Mouse (Mus musculus) heart, postnatal 14 days (tissue): ENCODE data around the gene Sp3. TPM values are rescaled to one million over a fixed set of nuclear protein-coding genes. Genes with fewer than 3 reads are reported as not detected.
"Not testable (repeated sequence)": the region's sequence is repeated elsewhere in the genome, so short reads cannot be mapped to it uniquely, and the experiment has no call there.

ENCODE experiments used
- DNase-seq, 2 experiments: peaks; one replicate each; pipeline ENCODE4 v3.0.0; 2021 to 2022
- intact Hi-C: fragments of 180-260 bp; cut with DNase I; formaldehyde crosslinking; loops from one replicate; pipeline ENCODE4 v1.15.1; 2025
- total RNA-seq, 2 experiments: library from RNA; stranded (reverse); gene quantifications; 2 replicates each; pipeline ENCODE4 v1.2.3; 2021

The Sp3 gene
- total RNA-seq, 2 experiments from 2014 or later, result 43.8 TPM

DNA sequence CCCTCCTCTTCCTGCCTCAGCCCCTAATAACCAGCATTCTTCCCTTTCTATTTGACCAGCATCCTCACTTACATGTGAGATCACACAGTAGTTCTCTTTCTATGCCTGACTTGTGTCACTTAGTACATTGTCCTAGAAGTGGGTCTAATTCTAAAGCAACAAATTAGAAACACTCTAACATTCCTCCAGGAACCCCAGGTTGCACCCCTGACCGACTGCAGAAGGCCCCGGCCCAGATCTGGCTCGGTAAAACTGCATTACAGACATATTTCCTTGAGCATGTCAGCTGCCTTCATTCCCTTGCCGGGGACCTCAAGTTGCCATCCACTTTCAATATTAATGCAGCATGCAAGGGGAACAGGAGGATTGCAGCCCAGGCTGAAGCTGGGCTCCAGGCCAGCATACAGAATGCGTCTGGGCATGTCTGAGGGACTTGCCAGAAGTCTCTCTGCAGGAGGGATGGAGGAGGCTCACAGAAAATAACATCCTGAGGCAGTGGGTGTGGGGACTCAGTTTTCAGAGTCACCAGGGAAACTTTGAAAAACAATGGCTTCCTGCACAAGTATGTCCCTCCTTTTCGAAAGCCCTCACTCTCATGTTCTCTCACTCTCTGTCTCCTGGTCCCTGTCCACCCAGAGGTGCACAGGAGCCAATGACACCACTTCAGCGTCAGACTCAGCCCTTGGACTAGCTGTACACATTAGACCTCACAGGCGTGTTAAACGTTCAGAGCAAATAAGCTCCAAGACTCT lies 15.3 kb upstream of the Sp3 start:
- DNase-seq, result peak; percentile 65 to 72
- intact Hi-C loops, result loop anchor here (2.0 kb wide), 1 partner anchor 13 kb away; no protein-coding TSS in a partner anchor

DNA sequence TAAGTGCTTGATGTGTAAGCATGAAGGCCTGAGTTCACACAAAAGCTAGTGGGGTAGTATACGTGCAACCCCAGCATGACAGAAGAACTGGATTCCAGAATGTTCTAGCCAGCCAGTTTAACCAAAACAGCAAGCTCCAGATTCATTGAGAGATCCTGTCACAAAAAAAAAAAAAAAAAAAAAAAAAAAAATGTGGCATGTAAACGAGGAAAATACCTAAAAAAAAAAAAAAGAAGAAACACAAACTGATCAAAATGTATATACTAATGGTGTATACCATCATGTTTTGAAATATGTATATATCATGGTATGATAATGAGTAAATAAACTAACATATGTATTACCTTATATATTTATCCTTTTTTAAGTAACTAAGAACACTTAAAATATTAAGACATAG lies 13.9 kb upstream of the Sp3 start:
- intact Hi-C loops, result no loop called here
- DNase-seq, result no peak

DNA sequence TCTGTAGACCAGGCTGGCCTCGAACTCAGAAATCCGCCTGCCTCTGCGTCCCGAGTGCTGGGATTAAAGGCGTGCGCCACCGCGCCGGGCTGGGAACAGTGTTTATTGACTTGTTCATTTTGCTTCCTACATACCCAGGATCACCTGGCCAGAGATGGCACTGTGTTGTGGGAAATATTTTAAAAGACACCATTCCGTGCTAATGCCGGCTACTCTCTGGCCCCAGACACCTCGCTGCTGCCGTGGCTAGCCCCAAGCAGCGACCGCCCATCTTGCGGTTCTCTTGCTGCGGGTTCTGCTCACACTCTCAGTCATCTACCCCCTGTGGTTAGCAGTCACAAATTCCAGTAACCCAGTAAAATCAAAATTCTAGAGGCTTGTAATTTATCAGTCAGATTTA lies 12.3 kb upstream of the Sp3 start:
- no peak for DNase-seq

DNA sequence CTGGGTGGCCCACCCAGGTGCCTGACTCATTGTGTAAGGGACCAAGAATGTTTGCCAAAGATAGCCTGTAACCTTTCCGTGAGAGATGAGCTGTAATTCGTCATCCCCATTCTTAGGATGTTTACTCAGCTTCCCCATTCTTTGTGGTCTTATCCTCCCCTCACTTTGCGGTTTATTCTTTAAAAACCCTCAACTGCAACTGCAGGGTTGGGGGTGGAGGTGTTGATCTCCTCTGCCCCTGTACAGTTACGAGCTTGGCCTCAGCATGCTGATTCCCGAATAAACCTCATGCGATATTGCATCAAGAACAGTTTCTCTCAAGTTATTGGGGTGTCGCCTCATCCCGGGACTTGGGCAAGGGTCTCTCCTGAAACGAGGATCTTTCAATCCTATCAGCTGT lies 8.7 kb upstream of the Sp3 start:
- intact Hi-C loops, DNase-seq: not testable (repeated sequence)

More for the DNA sequence above, 12.3 kb upstream of the Sp3 start:
- intact Hi-C loops, result no loop called here

DNA sequence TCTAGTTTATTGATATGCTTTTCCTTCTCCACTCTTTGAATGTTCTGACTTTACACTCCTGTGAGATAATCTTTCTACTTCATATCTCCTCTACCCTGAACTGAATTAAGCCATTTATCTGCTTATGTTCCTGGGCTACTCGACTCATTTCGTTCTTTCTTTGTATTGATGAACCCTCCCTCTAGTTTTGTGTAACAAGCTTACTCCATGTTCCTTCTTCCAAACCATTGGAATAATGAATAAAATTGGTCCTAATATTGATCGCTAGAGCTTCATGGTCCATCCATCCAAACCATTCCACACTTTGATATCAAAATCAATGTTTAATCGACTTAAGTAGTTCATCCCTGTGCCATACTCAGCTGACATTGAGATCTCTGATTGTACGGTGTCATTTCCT lies 6.4 kb upstream of the Sp3 start, which contains the start of gene Gm11084:
Gm11084 (minus strand) TSS at position 101 of the 400 bp plus-strand sequence.
- DNase-seq, result no peak
- intact Hi-C loops, result no loop called here

DNA sequence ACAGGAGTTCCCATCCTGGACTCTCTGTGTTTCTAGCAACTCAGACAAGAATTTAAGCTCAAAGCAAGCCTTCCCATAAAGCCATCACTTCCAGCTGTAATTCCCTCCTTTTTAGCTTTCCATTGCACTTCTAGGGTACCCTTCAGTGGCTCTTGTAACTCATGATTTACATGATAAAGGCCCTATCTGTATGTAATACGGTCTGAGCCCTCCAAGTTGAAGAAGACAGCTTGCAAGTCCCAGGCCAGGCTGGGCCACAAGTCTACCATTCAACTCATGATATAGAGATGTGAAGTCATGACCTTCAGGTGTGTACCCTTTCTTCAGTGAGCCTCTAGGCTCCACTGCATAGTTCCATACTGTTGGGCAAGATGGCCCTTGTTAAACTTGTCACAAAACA lies 5.3 kb upstream of the Sp3 start:
- DNase-seq, result no peak
- intact Hi-C loops, result no loop called here

DNA sequence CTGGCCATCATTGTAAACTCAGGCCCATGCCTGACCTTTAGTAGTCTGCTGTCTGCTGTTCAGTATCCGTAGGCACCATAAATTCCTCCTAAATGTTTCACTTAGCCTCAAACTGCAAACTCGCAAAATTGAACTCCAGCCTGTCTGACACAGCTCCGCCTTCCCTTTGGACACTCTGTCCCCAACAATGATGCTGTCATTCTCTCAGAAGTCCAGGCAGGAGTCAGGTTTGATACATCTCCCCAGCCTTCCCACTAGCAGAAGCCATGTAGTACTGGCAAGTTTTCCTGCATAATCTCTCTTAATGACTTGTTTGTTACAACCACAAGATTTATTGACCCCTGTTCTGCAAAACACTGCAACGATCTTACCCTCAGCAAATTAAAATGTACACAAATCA lies 4.6 kb upstream of the Sp3 start:
- no peak for DNase-seq
- intact Hi-C loops, result loop anchor here (5.0 kb wide), 1 partner anchor 468 kb away; no protein-coding TSS in a partner anchor

DNA sequence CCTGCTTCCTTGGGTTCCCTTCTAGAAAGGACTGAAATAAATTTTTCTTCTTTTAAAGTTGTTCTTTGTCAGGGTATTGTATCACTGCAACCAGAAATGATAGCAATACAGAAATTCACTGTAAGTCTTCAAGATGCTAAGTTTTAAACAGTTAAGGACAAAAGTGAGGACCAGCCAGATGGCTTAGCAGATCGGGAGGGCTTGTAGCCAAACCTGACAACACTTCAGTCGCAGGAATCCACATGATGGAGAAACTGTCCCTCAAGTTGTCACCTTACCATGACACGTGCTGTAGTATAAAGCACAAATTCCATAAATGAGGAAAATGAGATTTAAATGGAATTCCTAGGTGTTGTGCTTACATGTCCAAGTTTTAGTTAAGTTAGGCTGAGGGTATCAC lies 3.0 kb upstream of the Sp3 start:
- DNase-seq, result no peak
- intact Hi-C loops, result loop anchor here (2.0 to 5.0 kb wide), 2 partner anchors 14 to 466 kb away; no protein-coding TSS in a partner anchor

DNA sequence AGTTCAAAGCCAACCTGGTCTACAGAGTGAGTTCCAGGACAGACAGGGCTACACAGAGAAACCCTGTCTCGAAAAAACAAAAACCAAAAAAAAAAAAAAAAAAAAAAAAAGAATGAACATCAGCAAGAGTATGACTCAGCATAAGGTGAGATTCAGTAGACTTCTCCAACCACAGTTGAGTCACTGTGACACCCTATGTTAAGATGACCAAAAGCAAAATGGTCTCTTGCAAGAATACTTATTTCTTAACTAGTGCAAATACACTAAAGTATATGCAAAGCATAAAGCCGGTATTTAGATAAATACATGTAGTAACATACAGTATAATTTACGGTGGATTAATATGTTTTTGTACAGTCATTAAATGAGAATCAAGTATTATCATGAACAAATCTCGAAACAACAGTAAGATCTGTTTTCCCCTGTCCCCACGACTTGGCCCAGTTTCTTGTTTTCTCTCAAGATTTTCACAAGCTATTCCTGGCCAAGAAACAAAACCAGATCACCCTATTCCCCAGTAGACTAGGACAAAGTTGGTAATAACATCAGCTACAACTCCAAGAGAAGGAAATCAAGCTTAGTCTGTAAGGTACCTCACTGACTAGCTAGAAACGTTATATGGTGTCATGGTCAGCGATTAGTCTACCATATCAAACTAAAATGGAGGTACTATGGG lies 2.0 kb upstream of the Sp3 start:
- DNase-seq, result no peak
- intact Hi-C loops, result loop anchor here (2.0 to 5.0 kb wide), 2 partner anchors 15 to 465 kb away; no protein-coding TSS in a partner anchor

DNA sequence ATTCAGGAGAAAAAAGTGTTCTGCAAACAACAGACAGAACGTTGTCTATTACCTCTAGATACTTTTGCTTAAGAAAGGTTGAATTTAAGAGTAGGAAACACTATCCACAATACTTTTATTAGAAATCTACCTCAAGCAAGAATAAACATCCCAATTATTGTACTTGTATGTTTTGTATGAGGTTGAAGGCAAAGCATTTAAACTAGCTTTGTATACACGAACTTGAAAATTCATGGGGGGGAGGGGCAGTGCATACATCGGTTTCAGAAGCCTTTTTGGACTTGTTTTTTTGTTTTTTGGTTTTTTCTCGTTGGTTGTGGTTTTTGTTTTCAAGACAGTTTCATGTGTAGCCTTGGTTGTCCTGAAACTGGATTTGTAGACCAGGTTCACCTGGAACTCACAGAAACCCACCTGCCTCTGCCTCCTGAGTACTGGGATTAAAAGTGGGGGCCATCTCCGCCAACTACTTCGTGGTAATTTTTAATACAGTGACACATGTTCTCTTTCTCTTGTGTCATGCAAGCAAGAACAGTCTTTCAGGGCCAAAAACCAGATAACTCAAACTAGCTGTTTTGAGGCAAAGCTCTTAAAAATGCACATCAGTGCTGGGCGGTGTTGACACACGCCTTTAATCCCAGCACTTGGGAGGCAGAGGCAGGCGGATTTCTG lies 1.3 kb upstream of the Sp3 start:
- no peak for DNase-seq
- intact Hi-C loops, result loop anchor here (2.0 to 5.0 kb wide), 3 partner anchors 15 to 464 kb away; no protein-coding TSS in a partner anchor

DNA sequence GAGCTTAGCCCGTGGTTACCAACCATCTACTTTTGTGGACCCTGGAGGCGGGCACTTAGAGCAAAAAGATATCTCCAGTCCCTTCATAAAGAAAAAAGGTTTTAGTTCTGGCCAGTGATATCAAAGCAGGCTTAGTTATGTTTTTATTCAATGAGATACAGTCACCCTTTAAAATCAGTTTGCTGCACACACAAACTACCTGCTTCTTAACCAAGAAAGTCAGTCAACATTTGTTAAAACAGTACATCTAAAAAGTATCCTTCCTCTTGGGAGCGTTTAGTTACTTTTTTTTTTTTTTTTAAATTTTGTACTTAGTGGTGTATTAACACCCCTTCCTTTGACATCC lies 802 bp upstream of the Sp3 start:
- DNase-seq, result no peak
- intact Hi-C loops, result loop anchor here (2.0 to 5.0 kb wide), 2 partner anchors 68 to 464 kb away; no protein-coding TSS in a partner anchor

DNA sequence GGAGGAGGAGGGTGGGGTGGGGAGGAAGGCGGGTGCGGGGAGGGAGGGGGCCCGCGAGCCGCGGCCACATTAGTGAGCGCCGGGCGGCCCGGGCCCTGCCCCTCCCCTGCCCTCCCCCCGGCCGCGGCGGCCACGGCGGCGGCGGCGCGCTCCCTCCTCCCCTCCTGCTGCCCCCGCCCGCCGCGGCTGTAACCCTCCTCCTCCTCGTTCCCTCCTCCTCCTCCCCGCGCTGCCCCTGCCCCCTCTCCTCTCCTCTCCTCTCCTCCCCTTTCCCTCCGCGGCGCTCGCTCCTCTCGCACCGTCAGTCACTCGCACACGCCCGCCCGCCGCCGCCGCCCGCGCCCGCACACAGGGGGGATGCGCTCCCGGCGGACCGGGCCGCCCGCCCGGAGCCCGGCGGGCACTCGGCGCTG lies 581 bp downstream of the Sp3 start:
- peak; percentile 87 to 92 for DNase-seq
- intact Hi-C loops, result loop anchor here (2.0 to 5.0 kb wide), 6 partner anchors 69 to 462 kb away; partner anchors contain the start of gene Sp9

DNA sequence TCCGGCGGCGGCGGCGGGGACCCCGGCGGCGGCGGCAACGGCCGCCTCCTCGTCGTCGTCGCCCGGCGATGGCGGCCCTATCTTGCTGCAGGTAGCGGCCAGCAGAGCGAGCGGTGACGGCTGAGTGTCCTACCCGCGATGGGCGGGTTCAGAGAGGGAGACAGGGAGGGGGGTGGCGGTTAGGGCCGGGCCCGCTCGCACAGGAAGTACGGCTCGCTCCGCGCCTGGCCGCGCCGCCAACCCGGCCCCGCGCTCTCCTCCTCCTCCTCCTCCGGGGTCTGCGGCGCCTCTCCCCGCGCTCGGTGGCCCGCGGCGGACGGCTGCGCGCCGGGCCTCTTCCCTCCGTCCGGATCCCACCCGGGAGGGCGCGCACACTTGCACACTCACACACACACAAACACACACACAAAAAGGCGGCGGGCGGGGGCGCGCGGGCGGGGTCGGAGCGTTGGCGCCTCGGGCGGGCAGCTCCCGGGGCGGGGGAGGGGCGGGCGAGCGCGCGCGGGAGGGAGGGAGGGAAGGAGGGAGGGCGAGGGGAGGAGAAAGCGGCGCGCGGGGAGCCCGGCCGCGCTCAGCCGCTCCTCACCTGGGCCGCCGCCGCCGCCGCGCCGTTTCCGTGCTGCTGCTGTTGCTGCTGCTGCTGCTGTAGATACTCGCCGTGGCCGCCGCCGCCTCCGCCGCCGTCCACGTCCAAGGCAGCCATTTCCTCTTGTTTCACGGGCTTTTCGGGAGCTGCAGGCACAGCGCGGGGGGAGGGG lies 1.2 kb downstream of the Sp3 start:
- intact Hi-C loops, result loop anchor here (2.0 to 5.0 kb wide), 4 partner anchors 82 to 293 kb away; partner anchors contain the start of gene Sp9
- peak; percentile 86 to 92 for DNase-seq

DNA sequence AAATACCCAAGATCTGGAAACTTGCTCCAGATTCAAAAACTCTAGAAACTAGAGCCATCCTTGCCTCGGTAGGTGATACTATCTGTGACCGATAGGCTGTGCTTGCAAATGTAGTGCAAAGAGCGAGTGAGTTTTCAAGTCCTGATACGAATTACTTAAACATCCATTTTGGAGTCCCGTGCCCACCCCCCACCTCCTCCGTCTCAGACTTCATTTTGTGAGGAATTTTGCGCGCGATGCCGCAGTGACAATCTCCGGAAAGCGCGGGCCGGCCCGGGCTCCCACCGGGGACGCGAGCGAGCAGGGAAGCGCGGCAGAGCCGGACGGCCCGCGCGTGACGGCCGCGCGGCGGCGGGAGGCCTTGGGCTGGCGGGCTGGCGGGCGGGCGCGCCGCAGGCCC lies 1.8 kb downstream of the Sp3 start:
- no peak for DNase-seq
- intact Hi-C loops, result loop anchor here (2.0 to 5.0 kb wide), 4 partner anchors 82 to 294 kb away; partner anchors contain the start of gene Sp9

DNA sequence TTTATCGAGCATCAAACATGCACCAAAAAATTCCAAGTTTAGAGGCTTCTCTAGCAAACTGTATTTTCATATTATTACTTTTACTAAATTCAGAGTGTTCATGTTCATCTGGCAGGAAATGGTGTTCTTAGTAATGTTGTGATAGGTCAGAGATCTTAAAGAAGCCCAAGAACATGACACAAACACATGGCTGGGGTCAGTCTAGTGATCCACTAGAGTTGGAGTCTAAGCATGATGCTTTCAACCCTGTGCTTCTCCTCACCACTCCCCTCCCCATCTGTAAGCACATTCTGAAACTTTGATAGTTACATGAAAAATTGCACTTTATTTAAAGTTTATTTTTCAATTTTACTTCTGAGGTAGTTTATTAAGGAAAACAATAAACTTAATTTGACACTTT lies 3.0 kb downstream of the Sp3 start:
- intact Hi-C loops, result loop anchor here (5.0 kb wide), 2 partner anchors 225 to 295 kb away; partner anchors contain the start of gene Sp9
- DNase-seq, result no peak

DNA sequence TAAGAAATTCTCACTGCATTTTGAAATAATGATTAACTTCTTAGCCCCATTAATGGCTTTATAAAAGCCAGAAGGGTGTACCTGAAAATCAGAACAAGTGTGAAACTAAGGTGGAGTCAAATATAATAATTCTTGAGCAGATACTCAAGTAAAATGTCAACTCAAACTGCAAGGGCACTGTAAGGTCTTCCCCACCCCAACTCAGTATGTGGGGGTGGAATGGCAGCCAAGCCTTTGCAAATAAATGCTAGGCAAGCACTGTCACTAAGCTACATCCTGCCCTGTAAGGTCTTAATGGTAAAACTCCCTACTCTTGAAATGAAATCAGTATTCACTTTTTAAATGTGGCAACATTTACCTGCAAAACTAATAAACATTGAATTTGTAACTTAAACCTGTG lies 4.2 kb downstream of the Sp3 start:
- intact Hi-C loops, result loop anchor here (5.0 kb wide), 2 partner anchors 224 to 296 kb away; partner anchors contain the start of gene Sp9
- DNase-seq, result no peak

DNA sequence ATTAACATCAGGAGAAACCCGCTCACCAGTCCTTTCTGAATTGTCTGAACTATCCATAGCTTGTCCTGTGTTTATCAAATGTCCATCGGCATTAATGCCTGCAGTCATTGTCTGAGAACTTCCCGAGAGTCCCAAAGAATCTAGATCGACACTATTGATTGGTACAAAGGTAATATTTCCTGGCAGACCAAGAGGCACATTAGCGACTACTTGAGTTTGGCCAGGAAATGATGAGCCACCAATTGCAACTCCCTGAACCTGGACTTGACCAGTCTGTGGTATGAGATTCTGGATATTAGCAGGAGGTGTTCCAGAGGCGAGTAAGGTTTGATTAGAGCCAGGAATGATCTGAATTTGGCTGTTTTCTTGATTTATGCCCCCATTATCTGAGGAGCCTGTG lies 9.4 kb downstream of the Sp3 start:
- DNase-seq, result no peak
- intact Hi-C loops, result no loop called here

DNA sequence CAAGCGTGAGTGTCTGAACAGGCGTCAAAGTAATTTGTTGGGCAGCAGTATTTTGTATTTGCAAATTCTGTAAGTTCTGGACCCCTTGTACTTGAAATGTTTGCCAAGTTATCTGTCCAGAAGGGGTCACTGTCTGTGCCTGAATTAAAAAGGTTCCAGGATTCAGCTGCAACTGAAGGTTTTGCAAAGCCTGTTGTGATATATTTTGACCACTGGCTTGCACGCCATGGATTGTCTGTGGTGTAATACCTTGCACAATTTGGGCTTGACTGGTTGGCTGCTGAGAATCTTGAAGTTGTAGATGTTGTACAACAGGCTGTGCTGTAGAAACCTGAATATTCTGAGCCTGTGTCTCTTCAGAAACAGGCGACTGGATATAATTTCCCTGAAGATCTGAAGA lies 9.9 kb downstream of the Sp3 start:
- intact Hi-C loops, result no loop called here
- no peak for DNase-seq

DNA sequence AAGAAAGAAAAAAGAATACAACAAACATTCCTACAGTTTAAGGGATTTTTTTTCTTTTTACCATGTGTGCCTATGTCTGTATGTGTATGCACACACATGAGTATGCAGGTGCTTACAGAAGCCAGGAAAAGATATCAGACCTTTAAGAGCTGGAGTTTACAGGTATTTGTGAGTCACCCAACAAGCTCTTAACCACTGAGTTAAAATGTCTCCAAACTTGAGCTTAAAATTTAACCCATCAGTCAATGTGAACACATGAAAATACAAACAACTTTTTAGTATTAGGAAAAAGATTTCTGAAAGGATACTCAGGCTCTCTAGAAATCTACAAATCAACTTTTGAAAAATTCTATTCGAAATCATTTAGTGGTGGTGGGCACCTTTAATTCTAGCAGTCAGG lies 11.7 kb downstream of the Sp3 start:
- intact Hi-C loops, result no loop called here
- DNase-seq, result no peak

DNA sequence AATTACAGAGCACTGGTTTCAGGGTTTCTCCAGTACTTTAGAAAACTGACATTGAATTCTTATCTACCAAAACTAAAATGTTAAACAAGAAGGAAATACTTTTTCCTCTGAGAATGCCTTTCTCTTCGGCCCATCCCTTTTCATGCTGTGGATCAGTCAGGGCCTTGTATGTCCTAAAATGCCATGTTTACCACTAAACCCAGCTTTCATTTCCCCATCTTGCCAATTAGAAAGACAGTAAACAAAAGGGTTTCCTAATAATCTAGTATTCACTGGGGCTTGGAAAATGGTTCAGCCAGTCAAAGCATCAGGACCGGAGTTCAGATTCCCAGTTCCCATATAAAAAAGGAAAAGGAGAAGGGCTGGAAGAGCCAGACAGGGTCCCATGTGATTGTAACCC lies 14.8 kb downstream of the Sp3 start:
- no peak for DNase-seq
- intact Hi-C loops, result no loop called here
